Mouse (Mus musculus) kidney, adult 11 months (tissue): Measurements from ENCODE around the gene Rdh11.

Experiments
- DNase-seq: peaks from one replicate; pipeline ENCODE4 v3.0.0; 2022

The Rdh11 gene

GRCm38 (mm10) chr12:79138999-79139398 lies 53.1 kb downstream of the Rdh11 start:
- no peak for DNase-seq

- no peak for DNase-seq
Measured at GRCm38 (mm10) chr12:79136949-79137348, 55.1 kb downstream of the Rdh11 start.

- DNase-seq = peak; percentile 12
Measured at GRCm38 (mm10) chr12:79135105-79135504, 57.0 kb downstream of the Rdh11 start.

GRCm38 (mm10) chr12:79134676-79135075 lies 57.4 kb downstream of the Rdh11 start:
- no peak for DNase-seq

GRCm38 (mm10) chr12:79131706-79132460 lies 60.2 kb downstream of the Rdh11 start:
- no peak for DNase-seq

GRCm38 (mm10) chr12:79131178-79131675 lies 60.9 kb downstream of the Rdh11 start:
- DNase-seq = no peak

- peak; percentile 78 for DNase-seq
Measured at GRCm38 (mm10) chr12:79130299-79131177, 61.6 kb downstream of the Rdh11 start, which contains the start of gene Arg2. TSS of gene Arg2 (plus strand) at chr12:79130777.
